Mouse (Mus musculus): ENCODE results near the gene Ddx42.

DNA sequence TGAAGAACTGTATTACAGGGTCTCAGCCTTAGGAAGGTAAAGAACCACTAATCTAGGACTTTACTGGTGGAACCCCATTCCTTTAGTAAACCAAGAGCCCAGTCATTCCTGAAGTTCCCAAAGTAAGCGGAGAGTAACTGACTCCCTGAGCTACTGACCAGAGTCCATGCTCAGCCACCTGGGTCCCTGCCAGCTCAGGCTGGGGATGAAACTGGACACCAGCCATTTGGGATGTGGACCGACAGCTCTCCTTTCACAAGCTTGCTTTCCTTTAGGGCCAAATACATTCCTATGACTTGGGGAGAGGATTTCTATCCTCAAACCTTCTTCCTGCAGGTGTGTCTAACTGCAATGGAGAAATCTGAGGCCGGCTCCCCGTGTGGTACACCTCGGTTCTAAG, 42.4 kb upstream of the Ddx42 start:
- TF ChIP-seq POLR2A (IDR thresholded peaks at IDR 0.05; ENCODE audit: low read depth, low read length) = no peak
- TF ChIP-seq CTCF (IDR thresholded peaks at IDR 0.05; ENCODE audit: extremely low read depth, insufficient read length, insufficient replicate concordance, low read depth, low read length) = no peak
